Mouse (Mus musculus): Measurements from ENCODE around the gene Nudt6. TPM values are rescaled to one million over a fixed set of nuclear protein-coding genes. Genes with fewer than 3 reads are reported as not detected.

Gene Nudt6
- polyA plus RNA-seq, 1 experiment from 2014 or later: 3.5 TPM

Other genes starting within 250 kb of the Nudt6 start
- gene Il21, start 187.6 kb downstream of the Nudt6 start, polyA plus RNA-seq (2014; fragmentation: Nextera tagmentation; extraction: Ambion mirVana): not detected in 2 replicates
- 8.6 and 11.8 TPM in 2 replicates for gene Bbs12, start 107.7 kb downstream of the Nudt6 start, polyA plus RNA-seq (2014; fragmentation: Nextera tagmentation; extraction: Ambion mirVana)
- 2.0 and 2.8 TPM in 2 replicates for gene Cetn4, start 107.5 kb downstream of the Nudt6 start, polyA plus RNA-seq (2014; fragmentation: Nextera tagmentation; extraction: Ambion mirVana)
- 1.3 and 1.7 TPM in 2 replicates for gene Fgf2, start 71.9 kb downstream of the Nudt6 start, polyA plus RNA-seq (2014; fragmentation: Nextera tagmentation; extraction: Ambion mirVana)
- 51.3 and 51.4 TPM in 2 replicates for gene Spata5, start 315 bp downstream of the Nudt6 start, polyA plus RNA-seq (2014; fragmentation: Nextera tagmentation; extraction: Ambion mirVana)
- gene Spry1, start 219.7 kb upstream of the Nudt6 start, polyA plus RNA-seq (2014; fragmentation: Nextera tagmentation; extraction: Ambion mirVana): 18.5 and 19.8 TPM in 2 replicates

Data from limb, embryonic 11.5 days (tissue).